In genomic region chr4:105158651-105159530, GRCm38 (mm10) we compare ENCODE assay signal across 8 mouse cellular contexts. TPM values are rescaled to one million over a fixed set of nuclear protein-coding genes. Genes with fewer than 3 reads are reported as not detected.
DNase-seq lines count a peak whose midpoint lies in the region; ATAC-seq and TF ChIP-seq lines count a peak whose summit lies in the region.

No protein-coding gene starts in this region.

- TF ChIP-seq CTCF in liver, embryonic 14.5 days (IDR thresholded peaks at IDR 0.05; ENCODE audit: low read depth) = no peak

- intact Hi-C loops in left cerebral cortex, postnatal 10 days (cut with DNase I) = loop anchor here (5.0 to 10.0 kb wide), 5 partner anchors 43 to 988 kb away; no protein-coding TSS in a partner anchor

- TF ChIP-seq EP300 in liver, embryonic 14.5 days (IDR thresholded peaks at IDR 0.05; ENCODE audit: low read depth) = no peak

- no peak for ATAC-seq in megakaryocyte, adult 5-6 weeks (ENCODE audit: poor library complexity, severe bottlenecking)
- no peak for ATAC-seq in embryonic facial prominence, embryonic 15.5 days (ENCODE audit: insufficient number of reproducible peaks, low FRiP score, low TSS enrichment, low read depth)
- ATAC-seq in liver, embryonic 14.5 days (ENCODE audit: insufficient read depth) = no peak
- no peak for ATAC-seq in stomach, embryonic 15.5 days (ENCODE audit: insufficient read depth, low FRiP score, low read depth)

- peak; percentile 44 for DNase-seq in hindbrain, embryonic 10.5 days (ENCODE audit: low spot score)
- DNase-seq in liver, embryonic 14.5 days (ENCODE audit: low read depth in 3 of 3, low spot score in 3 of 3) = no peak
- DNase-seq in left cerebral cortex, postnatal 10 days (ENCODE audit: extremely low spot score in 1 of 2, low spot score in 2 of 2) = no peak
- DNase-seq in MN1 (ENCODE audit: low spot score) = no peak

- WGBS in embryonic facial prominence, embryonic 15.5 days = 2% methylated on average over 18 of the region's 18 CpGs
- under 1% methylated on average over 18 of the region's 18 CpGs for WGBS in hindbrain, embryonic 10.5 days
- 7% methylated on average over 18 of the region's 18 CpGs for WGBS in liver, embryonic 14.5 days (ENCODE audit: insufficient replicate concordance)
- 5% methylated on average over 18 of the region's 18 CpGs for WGBS in stomach, embryonic 15.5 days

- H3K4me3 ChIP-seq in megakaryocyte, embryonic 14.5 days (replicated peaks) = peak overlapping the region; percentile 99
- H3K4me3 ChIP-seq in embryonic facial prominence, embryonic 15.5 days (replicated peaks) = peak overlapping the region; percentile 75
- H3K4me3 ChIP-seq in hindbrain, embryonic 10.5 days = peak overlapping the region; percentile 98
- H3K4me3 ChIP-seq in liver, embryonic 14.5 days (ENCODE audit: insufficient read depth in 1 of 2, low read depth in 2 of 2, low read length in 2 of 2) = peak overlapping the region; percentile 58 to 70
- peak overlapping the region; percentile 80 for H3K4me3 ChIP-seq in stomach, embryonic 15.5 days (replicated peaks)

- H3K4me2 ChIP-seq in embryonic facial prominence, embryonic 15.5 days (replicated peaks) = peak overlapping the region; percentile 60
- peak overlapping the region; percentile 47 for H3K4me2 ChIP-seq in liver, embryonic 14.5 days (ENCODE audit: low read depth)
- peak overlapping the region; percentile 56 for H3K4me2 ChIP-seq in stomach, embryonic 15.5 days

- H3K9ac ChIP-seq in embryonic facial prominence, embryonic 15.5 days = peak overlapping the region; percentile 94
- 0 out of 2 replicates have a peak overlapping the region, but pooled peaks have one; percentile 13 for H3K9ac ChIP-seq in liver, embryonic 14.5 days (replicated peaks)
- H3K9ac ChIP-seq in stomach, embryonic 15.5 days = peak overlapping the region; percentile 87

- H3K36me3 ChIP-seq in megakaryocyte, embryonic 14.5 days (replicated peaks; ENCODE audit: low read length) = peaks cover 36% of the 10 kb centered on the region
- H3K36me3 ChIP-seq in embryonic facial prominence, embryonic 15.5 days = peaks cover 13% of the 10 kb centered on the region; the same call in 1 of the 2 replicates
- peaks cover 30% of the 10 kb centered on the region for H3K36me3 ChIP-seq in hindbrain, embryonic 10.5 days
- no peaks in the 10 kb centered on the region for H3K36me3 ChIP-seq in liver, embryonic 14.5 days (replicated peaks; ENCODE audit: control insufficient read depth, insufficient read depth, low read depth)
- H3K36me3 ChIP-seq in stomach, embryonic 15.5 days = 0 out of 2 replicates have a peak, but pooled peaks cover 3% of the 10 kb centered on the region

- no peaks in the 10 kb centered on the region for H3K9me3 ChIP-seq in megakaryocyte, embryonic 14.5 days
- H3K9me3 ChIP-seq in embryonic facial prominence, embryonic 15.5 days (replicated peaks) = no peaks in the 10 kb centered on the region
- no peaks in the 10 kb centered on the region for H3K9me3 ChIP-seq in hindbrain, embryonic 10.5 days
- H3K9me3 ChIP-seq in liver, embryonic 14.5 days (ENCODE audit: control insufficient read depth, low read length) = no peaks in the 10 kb centered on the region
- no peaks in the 10 kb centered on the region for H3K9me3 ChIP-seq in stomach, embryonic 15.5 days

- peaks cover 7% of the 10 kb centered on the region for H3K27me3 ChIP-seq in megakaryocyte, embryonic 14.5 days (replicated peaks)
- no peaks in the 10 kb centered on the region for H3K27me3 ChIP-seq in embryonic facial prominence, embryonic 15.5 days
- H3K27me3 ChIP-seq in hindbrain, embryonic 10.5 days (ENCODE audit: insufficient read depth, poor library complexity, severe bottlenecking) = 0 out of 2 replicates have a peak, but pooled peaks cover 7% of the 10 kb centered on the region
- H3K27me3 ChIP-seq in liver, embryonic 14.5 days (ENCODE audit: control insufficient read depth, insufficient read depth, low read length) = peaks cover 27% of the 10 kb centered on the region
- H3K27me3 ChIP-seq in stomach, embryonic 15.5 days (replicated peaks) = no peaks in the 10 kb centered on the region

- peak overlapping the region; percentile 99 for H3K27ac ChIP-seq in embryonic facial prominence, embryonic 15.5 days (replicated peaks)
- H3K27ac ChIP-seq in hindbrain, embryonic 10.5 days = peak overlapping the region; percentile 98
- H3K27ac ChIP-seq in liver, embryonic 14.5 days = no peak overlapping the region
- H3K27ac ChIP-seq in stomach, embryonic 15.5 days = peak overlapping the region; percentile 95

- H3K4me1 ChIP-seq in megakaryocyte, embryonic 14.5 days = peaks cover 46% of the 10 kb centered on the region
- H3K4me1 ChIP-seq in embryonic facial prominence, embryonic 15.5 days = peaks cover 27% of the 10 kb centered on the region
- peaks cover 45% of the 10 kb centered on the region for H3K4me1 ChIP-seq in hindbrain, embryonic 10.5 days (replicated peaks)
- peaks cover 0 to 2% of the 10 kb centered on the region in 2 experiments; a peak in 1 of 4 replicates for H3K4me1 ChIP-seq in liver, embryonic 14.5 days (replicated peaks; ENCODE audit: control insufficient read depth in 2 of 2, insufficient read depth in 2 of 2, low read length in 1 of 2)
- H3K4me1 ChIP-seq in stomach, embryonic 15.5 days = 0 out of 2 replicates have a peak, but pooled peaks cover 2% of the 10 kb centered on the region

RNA-seq across cellular contexts. Expression of gene Plpp3, which starts 1.7 kb away (rescaled TPM):
- polyA plus RNA-seq in megakaryocyte, embryonic 14.5 days (2012; ENCODE audit: insufficient read depth, low replicate concordance) = 4.2 and 6.9 TPM in 2 replicates
- 0.29 and 0.48 TPM in 2 replicates for total RNA-seq in megakaryocyte, adult 5-6 weeks (2015)
- 0.29 and 0.37 TPM in 2 replicates for total RNA-seq in megakaryocyte, adult 5-6 weeks (2017)
- 190 and 199 TPM in 2 replicates for polyA plus RNA-seq in embryonic facial prominence, embryonic 15.5 days (2015; fragmentation: Nextera tagmentation; extraction: Ambion mirVana)
- polyA plus RNA-seq in hindbrain, embryonic 10.5 days (2016; fragmentation: Nextera tagmentation; extraction: Ambion mirVana) = 63.4 and 63.8 TPM in 2 replicates
- polyA plus RNA-seq in liver, embryonic 14.5 days (2012; rRNA removed) = 5.6 and 5.7 TPM in 2 replicates
- polyA plus RNA-seq in liver, embryonic 14.5 days (2014; fragmentation: Nextera tagmentation; extraction: Ambion mirVana) = 7.0 and 9.6 TPM in 2 replicates
- 61.7 and 62.9 TPM in 2 replicates for polyA plus RNA-seq in stomach, embryonic 15.5 days (2015; fragmentation: Nextera tagmentation; extraction: Ambion mirVana)
- 100 to 1,000 TPM; 110 to 114 TPM for total RNA-seq in left cerebral cortex, postnatal 10 days (2021)

RNA-seq across cellular contexts. Expression of gene Prkaa2, which starts 49.2 kb away (rescaled TPM):
- polyA plus RNA-seq in megakaryocyte, embryonic 14.5 days (2012; ENCODE audit: insufficient read depth, low replicate concordance) = 0.02 and 0.27 TPM in 2 replicates
- total RNA-seq in megakaryocyte, adult 5-6 weeks (2015) = not detected in 2 replicates
- total RNA-seq in megakaryocyte, adult 5-6 weeks (2017) = 0.04 TPM in 1 of 2 replicates, not detected in the other
- 2.9 and 3.0 TPM in 2 replicates for polyA plus RNA-seq in embryonic facial prominence, embryonic 15.5 days (2015; fragmentation: Nextera tagmentation; extraction: Ambion mirVana)
- 2.0 and 3.2 TPM in 2 replicates for polyA plus RNA-seq in hindbrain, embryonic 10.5 days (2016; fragmentation: Nextera tagmentation; extraction: Ambion mirVana)
- 0.12 and 0.17 TPM in 2 replicates for polyA plus RNA-seq in liver, embryonic 14.5 days (2012; rRNA removed)
- polyA plus RNA-seq in liver, embryonic 14.5 days (2014; fragmentation: Nextera tagmentation; extraction: Ambion mirVana) = 0.19 and 0.40 TPM in 2 replicates
- polyA plus RNA-seq in stomach, embryonic 15.5 days (2015; fragmentation: Nextera tagmentation; extraction: Ambion mirVana) = 2.2 and 2.5 TPM in 2 replicates
- 10 to 100 TPM; 33.1 to 36.4 TPM for total RNA-seq in left cerebral cortex, postnatal 10 days (2021)

Comparison
In these comparisons a context has a peak if more than half of its experiments do, and no peak if none do; other contexts are left out.
1. H3K9ac ChIP-seq: peak in every context shown above with its lines; median percentile 94 in embryonic facial prominence, embryonic 15.5 days; 87 in stomach, embryonic 15.5 days; 13 in liver, embryonic 14.5 days.